Mouse (Mus musculus): ENCODE results near the gene Mindy2. TPM values are rescaled to one million over a fixed set of nuclear protein-coding genes. Genes with fewer than 3 reads are reported as not detected.

Mindy2 gene
- total and polyA plus RNA-seq, 3 experiments: 6.3 to 6.8 TPM; not detected in 1

DNA sequence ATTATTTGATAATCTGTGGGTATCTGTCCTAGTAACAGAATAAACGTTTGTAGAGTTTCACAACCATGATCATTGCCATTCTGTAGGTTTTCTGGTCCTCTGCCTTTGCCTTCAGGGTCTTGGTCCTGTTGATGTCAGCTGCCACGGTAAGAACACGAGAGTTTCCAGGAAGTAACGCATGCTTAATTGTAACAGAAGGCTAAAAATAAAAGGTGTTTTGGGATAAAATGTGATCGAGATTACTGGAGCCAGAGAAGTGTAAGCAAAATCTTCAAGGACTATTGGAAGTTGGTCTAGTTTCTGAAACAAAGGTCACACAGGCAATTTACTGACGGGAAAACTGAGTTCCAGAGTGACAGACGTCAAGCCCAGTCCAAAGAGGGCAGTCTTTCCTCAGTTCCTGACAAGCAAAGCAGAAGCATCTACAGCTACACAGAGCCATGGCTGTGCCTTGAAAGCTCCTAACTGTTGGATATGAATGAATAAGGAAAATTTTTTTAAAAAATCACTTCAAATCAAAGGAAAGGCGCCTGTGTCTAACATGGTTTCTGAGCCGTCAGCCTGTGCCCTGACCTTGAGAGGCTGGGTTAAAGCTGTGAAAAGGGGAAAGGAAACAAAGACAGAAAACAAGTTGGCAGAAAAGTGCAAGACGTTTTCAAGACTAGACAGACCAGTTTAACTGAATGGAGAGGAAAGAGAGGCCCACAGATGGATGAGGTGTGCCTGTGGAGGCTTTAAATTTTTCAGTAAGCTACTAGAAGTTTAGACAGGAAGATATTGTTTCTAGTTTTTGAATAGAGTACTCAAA lies 15.0 kb upstream of the Mindy2 start:
- Histone ChIP-seq H3K9me3 (replicated peaks; ENCODE audit: insufficient read depth, low read length) (no peaks in the 10 kb centered on the region), H3K4me3 (ENCODE audit: control insufficient read depth in 1 of 2, insufficient read depth in 1 of 2, low read depth in 2 of 2, low read length in 2 of 2) (no peak overlapping the region), H3K36me3 (ENCODE audit: control insufficient read depth in 1 of 2, insufficient read depth in 2 of 2, low read length in 2 of 2) (peaks cover 0 to 30% of the 10 kb centered on the region in 2 experiments; a peak in 2 of 4 replicates), H3K27me3 (ENCODE audit: control insufficient read depth in 1 of 2, insufficient read depth in 2 of 2, low read length in 2 of 2) (no peaks in the 10 kb centered on the region), H3K79me2 (ENCODE audit: control insufficient read depth, insufficient read depth, low read length, poor library complexity) (no peaks in the 10 kb centered on the region), H3K27ac (ENCODE audit: control insufficient read depth, low read depth, low read length) (no peak overlapping the region), H3K4me1 (ENCODE audit: control insufficient read depth in 1 of 2, insufficient read depth in 2 of 2, low read length in 2 of 2) (peaks cover 12 to 28% of the 10 kb centered on the region in 2 experiments), H3K9ac (ENCODE audit: control insufficient read depth, low read depth, low read length, poor library complexity, severe bottlenecking) (no peak overlapping the region)
- TF ChIP-seq GABPA (IDR thresholded peaks at IDR 0.05; ENCODE audit: low read depth, low read length) (no peak), GATA1 (IDR thresholded peaks at IDR 0.05; ENCODE audit: low read depth, low read length) (no peak), RCOR1 (IDR thresholded peaks at IDR 0.05; ENCODE audit: low read depth, low read length) (no peak), ZC3H11A (IDR thresholded peaks at IDR 0.05; ENCODE audit: low read depth, low read length) (peak; percentile 45), RAD21 (IDR thresholded peaks at IDR 0.05; ENCODE audit: low read depth, low read length) (peak; percentile 62), TCF12 (IDR thresholded peaks at IDR 0.05; ENCODE audit: low read depth, low read length) (no peak), CTCF (IDR thresholded peaks at IDR 0.05 in 2 of 3, conservative IDR thresholded peaks at IDR 0.05 in 1 of 3; ENCODE audit: control insufficient read depth in 1 of 3, insufficient read depth in 1 of 3, low read depth in 2 of 3, low read length in 3 of 3, poor library complexity in 1 of 3, severe bottlenecking in 1 of 3) (peak in 2 of 3 experiments; percentile 18 to 54; a peak in 3 of 6 replicates), MAZ (IDR thresholded peaks at IDR 0.05; ENCODE audit: low read depth, low read length) (no peak), SMC3 (IDR thresholded peaks at IDR 0.05; ENCODE audit: low read depth, low read length) (peak; percentile 42), EP300 (IDR thresholded peaks at IDR 0.05; ENCODE audit: low read depth in 1 of 2, low read length in 2 of 2) (no peak), NRF1 (IDR thresholded peaks at IDR 0.05; ENCODE audit: insufficient read depth, low read depth, low read length, poor library complexity, severe bottlenecking) (no peak), MEF2A (IDR thresholded peaks at IDR 0.05; ENCODE audit: extremely low read depth, insufficient replicate concordance, low read depth, low read length, poor library complexity, severe bottlenecking) (no peak)
- DNase-seq (ENCODE audit: low read depth, low spot score): no peak

GRCm38 (mm10) chr9:70671278-70671677 lies 14.3 kb upstream of the Mindy2 start:
- Histone ChIP-seq H3K9me3 (replicated peaks; ENCODE audit: insufficient read depth, low read length) (no peaks in the 10 kb centered on the region), H3K4me3 (ENCODE audit: control insufficient read depth in 1 of 2, insufficient read depth in 1 of 2, low read depth in 2 of 2, low read length in 2 of 2) (no peak overlapping the region), H3K9ac (ENCODE audit: control insufficient read depth, low read depth, low read length, poor library complexity, severe bottlenecking) (no peak overlapping the region), H3K4me1 (ENCODE audit: control insufficient read depth in 1 of 2, insufficient read depth in 2 of 2, low read length in 2 of 2) (peaks cover 12 to 28% of the 10 kb centered on the region in 2 experiments), H3K79me2 (ENCODE audit: control insufficient read depth, insufficient read depth, low read length, poor library complexity) (no peaks in the 10 kb centered on the region), H3K27me3 (ENCODE audit: control insufficient read depth in 1 of 2, insufficient read depth in 2 of 2, low read length in 2 of 2) (no peaks in the 10 kb centered on the region), H3K36me3 (ENCODE audit: control insufficient read depth in 1 of 2, insufficient read depth in 2 of 2, low read length in 2 of 2) (peaks cover 0 to 29% of the 10 kb centered on the region in 2 experiments; a peak in 2 of 4 replicates), H3K27ac (ENCODE audit: control insufficient read depth, low read depth, low read length) (no peak overlapping the region)
- no peak for DNase-seq (ENCODE audit: low read depth, low spot score)
- TF ChIP-seq SMC3 (IDR thresholded peaks at IDR 0.05; ENCODE audit: low read depth, low read length) (no peak), USF1 (IDR thresholded peaks at IDR 0.05; ENCODE audit: low read depth, low read length) (peak; percentile 82)

Data from MEL (cell line).